Mouse (Mus musculus): ENCODE measurements around the gene Fam13a.

The Fam13a gene

DNA sequence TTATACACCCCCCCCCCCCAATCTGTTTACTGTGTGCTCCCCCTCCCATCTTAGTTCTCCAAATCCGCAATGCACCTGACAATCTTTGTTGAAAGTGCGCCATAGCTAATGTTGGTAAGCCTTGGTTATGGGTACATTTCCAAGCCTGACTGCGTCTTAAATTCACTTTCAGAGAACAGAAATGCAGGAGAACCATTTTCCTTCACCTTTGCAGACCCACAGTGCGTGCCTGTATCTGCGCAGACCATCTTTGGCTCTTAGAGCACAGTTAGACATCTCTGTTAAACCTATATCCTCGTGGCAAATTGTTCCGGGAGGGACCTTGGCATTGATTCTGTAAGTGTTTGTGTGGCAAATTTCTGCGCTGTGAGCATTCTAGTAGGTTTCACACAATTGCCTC is 117.0 kb downstream of the Fam13a start:
- in situ Hi-C loops (cut with MboI; ENCODE audit: low pct_unique_long_range_greater_than_20kb in 1 of 2, low sequenced_read_pairs in 2 of 2, unreplicated experiment in 1 of 2) = no loop called here

DNA sequence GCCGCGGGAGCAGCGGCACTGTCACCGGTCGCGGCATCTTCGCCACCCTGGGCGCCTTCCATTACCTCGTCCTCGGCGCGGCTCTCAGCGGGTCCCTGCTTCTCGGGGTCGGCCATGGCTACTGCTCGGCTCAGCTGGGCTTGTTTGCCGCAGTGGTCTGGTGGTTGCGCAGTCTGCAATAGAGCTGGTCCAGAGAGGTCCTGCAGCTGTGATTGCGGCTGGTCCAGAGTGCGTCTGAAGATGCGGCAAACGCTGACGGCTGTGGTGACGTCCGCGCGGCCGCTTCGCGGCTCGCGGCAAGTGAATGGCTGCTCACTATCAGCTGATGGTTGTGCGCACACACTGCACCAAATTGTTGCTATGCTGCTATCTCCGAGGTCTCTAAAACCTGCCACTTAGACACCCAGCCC is 117.5 kb downstream of the Fam13a start, which contains the start of gene Nap1l5:
Gene Nap1l5 (minus strand): TSS at position 225 of the 410 bp plus-strand sequence.
- in situ Hi-C loops (cut with MboI; ENCODE audit: low pct_unique_long_range_greater_than_20kb in 1 of 2, low sequenced_read_pairs in 2 of 2, unreplicated experiment in 1 of 2) = no loop called here

DNA sequence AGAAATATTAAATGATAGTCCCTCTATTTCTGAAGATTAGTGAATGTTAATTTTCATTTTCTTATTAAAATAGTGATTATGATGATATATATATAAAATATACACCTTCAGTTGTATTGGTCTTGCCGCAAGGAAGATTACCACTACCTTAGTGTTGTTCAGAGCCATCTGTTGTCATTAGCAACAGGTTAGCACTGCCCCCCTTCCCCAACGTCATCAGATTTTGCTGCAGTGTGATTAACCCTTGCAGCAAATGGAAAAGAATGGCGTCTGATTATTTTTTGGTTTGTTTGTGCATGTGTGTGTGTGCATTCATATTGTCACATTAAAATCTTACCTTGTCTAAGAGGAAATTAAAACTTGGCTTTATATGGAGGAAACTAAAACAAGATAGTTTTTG is 119.8 kb downstream of the Fam13a start:
- in situ Hi-C loops (cut with MboI; ENCODE audit: low pct_unique_long_range_greater_than_20kb in 1 of 2, low sequenced_read_pairs in 2 of 2, unreplicated experiment in 1 of 2) = no loop called here

- in situ Hi-C loops (cut with MboI; ENCODE audit: low pct_unique_long_range_greater_than_20kb in 1 of 2, low sequenced_read_pairs in 2 of 2, unreplicated experiment in 1 of 2) = no loop called here
Measured at GRCm38 (mm10) chr6:58903171-58903570, 121.2 kb downstream of the Fam13a start.

- in situ Hi-C loops (cut with MboI; ENCODE audit: low pct_unique_long_range_greater_than_20kb in 1 of 2, low sequenced_read_pairs in 2 of 2, unreplicated experiment in 1 of 2) = no loop called here
Measured at GRCm38 (mm10) chr6:58900536-58900935, 123.8 kb downstream of the Fam13a start.

DNA sequence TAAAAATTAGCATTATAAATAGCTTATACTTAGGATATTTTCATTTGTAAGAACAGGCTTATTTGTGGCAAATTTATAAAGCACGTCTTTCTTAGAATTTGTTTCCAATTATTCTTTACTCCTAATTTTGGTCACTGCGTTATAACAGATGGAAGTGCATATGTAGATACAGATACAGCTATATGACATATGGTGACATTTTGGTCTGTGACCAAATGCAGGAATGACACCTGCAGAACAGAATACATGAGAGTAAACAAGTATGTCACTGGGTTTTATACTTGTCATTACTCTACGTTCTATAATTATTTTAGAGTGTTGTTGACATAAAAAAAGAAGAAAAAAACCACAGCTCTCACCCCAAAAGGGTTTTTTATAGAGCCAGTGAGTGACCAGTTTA is 125.3 kb downstream of the Fam13a start:
- in situ Hi-C loops (cut with MboI; ENCODE audit: low pct_unique_long_range_greater_than_20kb in 1 of 2, low sequenced_read_pairs in 2 of 2, unreplicated experiment in 1 of 2) = no loop called here

DNA sequence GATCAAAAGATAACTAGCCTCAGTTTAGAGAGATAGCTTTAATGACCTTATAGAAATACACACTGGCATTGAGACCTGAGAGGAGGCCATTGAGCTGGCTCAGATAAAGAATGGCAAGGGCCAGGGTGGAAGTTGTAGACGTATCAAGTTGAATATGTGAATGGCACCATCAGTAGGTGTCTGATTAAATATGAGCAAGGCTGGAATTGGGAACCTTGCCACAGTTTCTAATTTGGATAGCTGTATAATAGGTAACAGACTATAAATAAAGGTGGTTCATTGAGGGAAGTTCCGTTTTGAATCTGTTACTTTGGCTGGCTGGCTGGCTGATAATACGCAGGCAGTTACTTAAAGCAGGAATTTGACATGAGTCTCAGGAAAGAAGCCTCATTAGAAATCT is 127.7 kb downstream of the Fam13a start:
- in situ Hi-C loops (cut with MboI; ENCODE audit: low pct_unique_long_range_greater_than_20kb in 1 of 2, low sequenced_read_pairs in 2 of 2, unreplicated experiment in 1 of 2) = no loop called here

- in situ Hi-C loops (cut with MboI; ENCODE audit: low pct_unique_long_range_greater_than_20kb in 1 of 2, low sequenced_read_pairs in 2 of 2, unreplicated experiment in 1 of 2) = no loop called here
Measured at GRCm38 (mm10) chr6:58894994-58895393, 129.4 kb downstream of the Fam13a start.

- in situ Hi-C loops (cut with MboI; ENCODE audit: low pct_unique_long_range_greater_than_20kb in 1 of 2, low sequenced_read_pairs in 2 of 2, unreplicated experiment in 1 of 2) = no loop called here
Measured at GRCm38 (mm10) chr6:58893307-58893706, 131.0 kb downstream of the Fam13a start.

DNA sequence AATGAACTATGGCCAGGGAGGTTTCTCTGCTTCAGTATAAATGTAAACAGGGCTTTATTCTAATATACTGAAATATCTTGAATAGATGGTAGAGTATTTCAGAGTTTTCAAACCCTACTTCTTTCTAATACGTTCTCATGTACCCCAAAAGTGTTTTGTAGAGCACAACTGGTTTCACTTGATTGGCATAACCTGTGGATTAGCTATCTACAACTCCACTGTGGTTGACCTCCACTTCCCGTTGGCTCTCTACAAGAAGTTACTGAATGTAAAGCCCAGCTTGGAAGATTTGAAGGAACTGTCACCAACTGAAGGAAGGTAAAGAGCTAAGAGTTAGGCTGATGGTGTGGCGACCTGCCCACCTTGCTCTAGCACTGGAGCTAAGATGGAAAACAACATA is 134.4 kb downstream of the Fam13a start:
- in situ Hi-C loops (cut with MboI; ENCODE audit: low pct_unique_long_range_greater_than_20kb in 1 of 2, low sequenced_read_pairs in 2 of 2, unreplicated experiment in 1 of 2) = no loop called here

DNA sequence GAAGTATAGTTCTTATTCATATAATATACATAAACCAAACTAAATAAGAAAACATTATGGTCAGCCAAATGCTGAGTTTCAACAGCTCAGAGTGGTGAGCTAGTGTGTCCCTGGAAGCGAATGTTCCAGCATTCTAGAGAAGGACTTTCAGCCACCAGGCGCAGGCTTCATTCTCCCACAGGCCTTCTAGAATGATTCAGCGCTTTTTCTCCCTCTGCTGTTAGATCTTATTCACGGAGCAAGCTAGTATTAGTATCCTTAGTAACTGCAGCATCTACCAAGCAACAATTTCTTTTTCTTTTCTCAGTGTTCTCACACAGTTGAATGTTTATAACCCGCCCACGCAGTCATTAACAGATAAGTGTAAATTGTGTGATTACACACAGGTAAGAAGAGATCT is 142.1 kb downstream of the Fam13a start:
- in situ Hi-C loops (cut with MboI; ENCODE audit: low pct_unique_long_range_greater_than_20kb in 1 of 2, low sequenced_read_pairs in 2 of 2, unreplicated experiment in 1 of 2) = no loop called here
